In the genomic region with DNA sequence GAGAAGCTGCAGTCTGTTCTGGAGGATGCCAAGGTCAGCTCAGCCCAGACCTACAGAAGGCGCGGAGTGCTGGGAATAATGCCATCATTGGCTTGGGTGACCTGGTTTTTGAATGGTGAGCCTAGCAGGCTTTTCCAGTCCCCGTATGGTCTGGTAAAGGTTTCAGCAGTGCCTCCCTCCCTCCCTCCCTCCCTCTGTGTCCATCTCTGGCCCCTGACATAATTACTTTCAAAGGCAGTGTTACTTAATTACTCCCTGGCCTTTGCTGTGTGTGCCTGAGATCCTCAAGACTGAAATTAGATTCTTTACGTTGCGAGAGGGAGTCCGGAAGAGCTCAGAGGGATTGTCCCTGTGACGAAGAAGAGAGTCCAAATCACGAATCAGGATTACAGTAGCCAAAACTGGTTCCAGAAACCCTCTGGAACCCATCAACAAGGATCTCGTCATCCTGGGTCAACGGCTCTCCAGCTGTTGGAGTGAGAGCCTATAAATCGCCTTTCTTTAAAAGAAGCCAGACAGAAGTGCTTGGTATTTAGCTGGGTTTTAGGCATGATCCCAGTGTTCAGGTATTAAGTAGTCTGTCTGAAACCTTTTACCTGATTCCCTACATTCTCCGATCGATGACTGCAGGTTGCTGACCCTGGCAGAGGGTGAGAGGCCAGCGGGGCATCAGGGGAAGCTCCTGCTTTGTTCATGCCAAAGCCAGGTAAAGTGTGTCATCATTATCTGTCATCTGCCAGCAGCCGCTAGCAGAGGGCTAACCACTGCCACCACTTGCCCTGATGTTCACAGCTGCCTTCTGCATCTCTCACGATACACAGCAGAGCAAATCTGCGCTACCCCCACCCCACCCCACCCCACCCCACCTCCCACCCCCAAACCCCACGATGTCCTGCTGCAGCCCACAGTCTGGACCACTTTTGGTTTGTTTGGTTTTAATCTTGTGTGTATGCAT, we compare ENCODE assay signal across 9 mouse cellular contexts.
A peak's percentile ranks its signal among the peaks of the same experiment; 100 is the strongest.
DNase-seq lines count a peak whose midpoint lies in the region; ATAC-seq lines count a peak whose summit lies in the region.
"Had no signal": no experiment of that assay in that cellular context is flagged by ENCODE, and none has a peak within 500 bp of the region (broad histone marks: within the 10 kb centered on the region; RNA-seq: fewer than 3 reads in every experiment).

No protein-coding gene starts in this region.

- no peak overlapping the region for H3K4me3 ChIP-seq in kidney, embryonic 15.5 days (replicated peaks)
- H3K4me3 ChIP-seq in hindbrain, embryonic 16.5 days (ENCODE audit: low read length) = no peak overlapping the region
- H3K4me3 ChIP-seq: neural tube, embryonic 13.5 days had no signal

- DNase-seq in adrenal gland, adult 2 months = peak; percentile 32
- DNase-seq in adrenal gland, adult 8-10 months = no peak
- no peak for DNase-seq in kidney, postnatal 36 days
- peak; percentile 82 to 88 for DNase-seq in cerebellum, adult 18-20 months
- DNase-seq in frontal cortex, adult 2 months (ENCODE audit: extremely low spot score in 1 of 2, low spot score in 1 of 2) = no peak
- no peak for DNase-seq in right cerebral cortex, postnatal 14 days

- no peak overlapping the region for H3K9ac ChIP-seq in kidney, embryonic 15.5 days
- H3K9ac ChIP-seq in hindbrain, embryonic 16.5 days (ENCODE audit: low read depth, low read length) = no peak overlapping the region
- H3K9ac ChIP-seq: neural tube, embryonic 13.5 days had no signal

- peaks cover 21% of the 10 kb centered on the region for H3K36me3 ChIP-seq in kidney, embryonic 15.5 days
- 0 out of 2 replicates have a peak, but pooled peaks cover 4% of the 10 kb centered on the region for H3K36me3 ChIP-seq in hindbrain, embryonic 16.5 days (ENCODE audit: control insufficient read depth, insufficient read depth, low read length)

- peak; percentile 20; the same call in 1 of the 2 replicates for ATAC-seq in kidney, embryonic 15.5 days (replicated peaks; ENCODE audit: low FRiP score)
- ATAC-seq in hindbrain, embryonic 16.5 days = peak; percentile 31; the same call in 1 of the 2 replicates

- H3K27me3 ChIP-seq in kidney, embryonic 15.5 days = no peaks in the 10 kb centered on the region
- no peaks in the 10 kb centered on the region for H3K27me3 ChIP-seq in hindbrain, embryonic 16.5 days (replicated peaks; ENCODE audit: control insufficient read depth, insufficient read depth, low read length)
- H3K27me3 ChIP-seq: neural tube, embryonic 13.5 days had no signal

- H3K9me3 ChIP-seq in kidney, embryonic 15.5 days (replicated peaks) = no peaks in the 10 kb centered on the region
- no peaks in the 10 kb centered on the region for H3K9me3 ChIP-seq in hindbrain, embryonic 16.5 days (ENCODE audit: control insufficient read depth, low read length)
- H3K9me3 ChIP-seq: neural tube, embryonic 13.5 days had no signal

- no peak overlapping the region for H3K27ac ChIP-seq in kidney, embryonic 15.5 days
- H3K27ac ChIP-seq in hindbrain, embryonic 16.5 days (ENCODE audit: low read depth, low read length) = no peak overlapping the region; the same call in 1 of the 2 replicates

- WGBS in kidney, embryonic 15.5 days = 53% methylated on average over 18 of the region's 18 CpGs
- 76% methylated on average over 18 of the region's 18 CpGs for WGBS in hindbrain, embryonic 16.5 days

- H3K4me1 ChIP-seq in kidney, embryonic 15.5 days = peaks cover 11% of the 10 kb centered on the region
- H3K4me1 ChIP-seq in hindbrain, embryonic 16.5 days (ENCODE audit: control insufficient read depth, insufficient read depth, low read depth, low read length) = peaks cover 18% of the 10 kb centered on the region

- no peak overlapping the region for H3K4me2 ChIP-seq in kidney, embryonic 15.5 days
- H3K4me2 ChIP-seq in hindbrain, embryonic 16.5 days (ENCODE audit: low read length) = no peak overlapping the region
- H3K4me2 ChIP-seq: neural tube, embryonic 13.5 days had no signal

Comparison
In these comparisons a context has a peak if more than half of its experiments do, and no peak if none do; other contexts are left out.
1. DNase-seq: peak in adrenal gland, adult 2 months (single experiment) and cerebellum, adult 18-20 months (2 of 2); none in adrenal gland, adult 8-10 months (single experiment), kidney, postnatal 36 days (0 of 2), frontal cortex, adult 2 months (0 of 2) and right cerebral cortex, postnatal 14 days (single experiment).